Mouse (Mus musculus) myocyte (in vitro differentiated cells): ENCODE measurements around the gene Usp31. TPM values are rescaled to one million over a fixed set of nuclear protein-coding genes. Genes with fewer than 3 reads are reported as not detected.

Experiments
- H3K27me3 ChIP-seq: one replicate; pipeline ENCODE4 v1.6.1; 2011; ENCODE audit not compliant: control insufficient read depth, insufficient read depth, insufficient read length
- H3K36me3 ChIP-seq: one replicate; pipeline ENCODE4 v1.6.1; 2011; ENCODE audit not compliant: control insufficient read depth, insufficient read depth
- H3K4me2 ChIP-seq: one replicate; pipeline ENCODE4 v1.6.1; 2011; ENCODE audit warnings: low read depth, control low read depth
- H3K4me3 ChIP-seq: one replicate; pipeline ENCODE4 v1.5.1; 2011; ENCODE audit warnings: mild to moderate bottlenecking, control low read depth, moderate library complexity
- H3K79me2 ChIP-seq: one replicate; pipeline ENCODE4 v1.6.1; 2011; ENCODE audit not compliant: control insufficient read depth, insufficient read depth
- H3ac ChIP-seq: one replicate; pipeline ENCODE4 v1.6.1; 2011; ENCODE audit not compliant: control insufficient read depth, insufficient read length
- CEBPB ChIP-seq: IDR thresholded peaks from 2 replicates; pipeline ENCODE4 v1.6.1; 2011; ENCODE audit warnings: mild to moderate bottlenecking, moderate library complexity; ENCODE audit not compliant: poor library complexity, insufficient read depth, severe bottlenecking
- E2F4 ChIP-seq: IDR thresholded peaks from one replicate; pipeline ENCODE4 v1.6.1; 2011; ENCODE audit warnings: mild to moderate bottlenecking, control low read depth, moderate library complexity; ENCODE audit not compliant: insufficient read depth
- MAX ChIP-seq: IDR thresholded peaks from one replicate; pipeline ENCODE4 v1.6.1; 2011; ENCODE audit warnings: low read depth, mild to moderate bottlenecking, control low read depth
- MYOD1 ChIP-seq, 3 experiments: IDR thresholded peaks; one replicate each; pipeline ENCODE4 v1.6.1; 2011; ENCODE audit warnings: control low read depth in 2 of 3, low read depth in 2 of 3, mild to moderate bottlenecking in 2 of 3, moderate library complexity in 1 of 3; ENCODE audit not compliant: insufficient read length in 2 of 3, control insufficient read depth in 1 of 3
- MYOG ChIP-seq, 3 experiments: IDR thresholded peaks; one replicate each; pipeline ENCODE4 v1.6.1; 2011; ENCODE audit warnings: control low read depth in 2 of 3, low read depth in 2 of 3, mild to moderate bottlenecking in 2 of 3; ENCODE audit not compliant: insufficient read length in 2 of 3, control insufficient read depth in 1 of 3, insufficient read depth in 1 of 3
- POLR2A ChIP-seq: IDR thresholded peaks from one replicate; pipeline ENCODE4 v1.6.1; 2011; ENCODE audit warnings: low read depth, mild to moderate bottlenecking, control low read depth, moderate library complexity; ENCODE audit not compliant: insufficient read length
- POLR2AphosphoS2 ChIP-seq: IDR thresholded peaks from one replicate; pipeline ENCODE4 v1.6.1; 2011; ENCODE audit warnings: low read depth, control low read depth; ENCODE audit not compliant: insufficient read length
- REST ChIP-seq: IDR thresholded peaks from one replicate; pipeline ENCODE4 v1.6.1; 2011; ENCODE audit warnings: mild to moderate bottlenecking, control low read depth, moderate library complexity; ENCODE audit not compliant: insufficient read depth, insufficient read length
- SRF ChIP-seq: IDR thresholded peaks from one replicate; pipeline ENCODE4 v1.6.1; 2011; ENCODE audit warnings: low read depth; ENCODE audit not compliant: control insufficient read depth, insufficient read length
- TCF12 ChIP-seq: IDR thresholded peaks from one replicate; pipeline ENCODE4 v1.6.1; 2011; ENCODE audit warnings: mild to moderate bottlenecking, control low read depth; ENCODE audit not compliant: poor library complexity, insufficient read depth, severe bottlenecking
- TCF3 ChIP-seq: IDR thresholded peaks from one replicate; pipeline ENCODE4 v1.6.1; 2011; ENCODE audit warnings: low read depth, control low read depth; ENCODE audit not compliant: insufficient read length
- USF1 ChIP-seq: IDR thresholded peaks from one replicate; pipeline ENCODE4 v1.6.1; 2011; ENCODE audit warnings: low read depth, mild to moderate bottlenecking, control low read depth, moderate library complexity
- polyA plus RNA-seq: library from polyadenylated mRNA; unstranded; fragments of >200 nt; fragmentation: generic; extraction: Trizol; gene quantifications from one replicate; pipeline ENCODE4 v1.2.1, GENCODE M21; 2012; ENCODE audit warnings: missing spikeins

The Usp31 gene
- polyA plus RNA-seq, 1 experiment = 3.6 TPM

DNA sequence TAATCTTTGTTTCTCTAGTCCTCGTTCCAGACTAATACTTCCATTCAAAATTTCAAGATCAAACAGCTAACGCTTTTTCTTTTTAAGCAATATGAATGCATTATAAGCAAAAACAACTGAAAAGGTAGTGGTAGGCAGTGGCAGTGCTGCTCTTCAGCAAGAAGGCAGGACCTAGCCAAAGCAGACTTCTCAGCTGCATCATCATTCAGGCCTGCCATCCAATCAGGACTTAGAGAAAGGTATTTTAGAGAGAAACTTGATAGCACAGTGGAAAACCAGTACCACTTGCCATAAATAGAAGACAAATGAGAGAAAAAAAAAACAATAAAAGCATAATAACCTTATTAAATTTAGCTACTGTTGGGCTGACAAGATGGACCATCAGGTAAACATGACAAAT, 2.0 kb downstream of the Usp31 start:
- H3K4me2 ChIP-seq = peak overlapping the region; percentile 76
- H3ac ChIP-seq = no peak overlapping the region
- TF ChIP-seq SRF = no peak
- no peak for TF ChIP-seq TCF12
- TF ChIP-seq MYOD1 (IDR thresholded peaks at IDR 0.05; ENCODE audit: control insufficient read depth in 1 of 3, insufficient read length in 2 of 3, low read depth in 2 of 3) = no peak
- no peak for TF ChIP-seq TCF3
- TF ChIP-seq MYOG (IDR thresholded peaks at IDR 0.05; ENCODE audit: control insufficient read depth in 1 of 3, insufficient read depth in 1 of 3, insufficient read length in 2 of 3, low read depth in 2 of 3) = no peak
- TF ChIP-seq MAX = no peak
- TF ChIP-seq POLR2A = no peak
- no peak for TF ChIP-seq USF1
- TF ChIP-seq REST = no peak
- no peak for TF ChIP-seq E2F4
- TF ChIP-seq CEBPB = no peak
- TF ChIP-seq POLR2AphosphoS2 = no peak
- H3K36me3 ChIP-seq = no peaks in the 10 kb centered on the region
- peak overlapping the region; percentile 28 for H3K4me3 ChIP-seq
- H3K79me2 ChIP-seq = peaks cover 64% of the 10 kb centered on the region
- no peaks in the 10 kb centered on the region for H3K27me3 ChIP-seq

DNA sequence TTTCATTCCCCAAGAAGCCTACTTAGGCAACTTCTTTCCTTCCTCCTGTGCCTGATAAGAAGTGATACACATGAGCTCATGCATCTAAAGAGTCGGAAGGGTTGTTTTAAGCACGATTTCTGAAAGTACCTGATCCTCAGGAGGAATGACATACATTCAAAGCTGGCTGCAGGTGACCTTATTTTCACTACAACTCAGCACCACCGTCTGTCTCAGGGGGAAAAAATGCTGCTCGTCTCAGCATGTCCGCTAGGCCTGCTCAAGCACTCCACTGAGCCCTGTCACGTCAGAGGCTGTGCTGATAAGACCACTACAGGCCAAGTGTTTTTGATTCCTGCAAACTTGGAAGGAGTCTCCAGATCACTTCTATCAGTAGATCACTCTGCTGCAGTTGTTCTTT, 5.1 kb downstream of the Usp31 start:
- Histone ChIP-seq H3K4me2 (no peak overlapping the region), H3K4me3 (no peak overlapping the region), H3K79me2 (peaks cover 95% of the 10 kb centered on the region), H3K27me3 (no peaks in the 10 kb centered on the region), H3K36me3 (no peaks in the 10 kb centered on the region), H3ac (no peak overlapping the region)
- TF ChIP-seq MYOG (IDR thresholded peaks at IDR 0.05; ENCODE audit: control insufficient read depth in 1 of 3, insufficient read depth in 1 of 3, insufficient read length in 2 of 3, low read depth in 2 of 3) = no peak
- TF ChIP-seq CEBPB = no peak
- TF ChIP-seq MAX = no peak
- TF ChIP-seq TCF3 = no peak
- no peak for TF ChIP-seq MYOD1 (IDR thresholded peaks at IDR 0.05; ENCODE audit: control insufficient read depth in 1 of 3, insufficient read length in 2 of 3, low read depth in 2 of 3)
- no peak for TF ChIP-seq POLR2AphosphoS2
- no peak for TF ChIP-seq POLR2A

DNA sequence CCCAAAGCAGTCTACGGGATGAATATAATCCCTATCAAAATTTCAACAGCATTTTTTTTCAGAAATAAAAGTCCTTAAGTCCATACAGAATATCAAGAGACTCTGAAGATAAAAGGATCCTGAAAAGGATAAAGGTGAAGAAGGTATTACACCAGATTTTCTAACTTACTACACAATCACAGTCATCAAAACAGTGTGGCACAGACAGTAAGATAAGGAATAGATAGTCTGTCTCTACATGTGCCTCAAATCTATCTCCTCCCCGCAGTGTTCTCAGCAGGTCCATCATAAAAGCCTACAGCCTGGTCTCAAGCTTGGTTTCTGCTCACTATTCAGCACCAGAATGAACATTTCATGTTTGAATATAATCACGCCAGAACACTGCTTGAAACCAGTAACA, 6.6 kb downstream of the Usp31 start:
- H3K4me2 ChIP-seq = no peak overlapping the region
- H3K27me3 ChIP-seq = no peaks in the 10 kb centered on the region
- no peak overlapping the region for H3K4me3 ChIP-seq
- no peaks in the 10 kb centered on the region for H3K36me3 ChIP-seq
- no peak overlapping the region for H3ac ChIP-seq
- TF ChIP-seq E2F4 = no peak
- TF ChIP-seq TCF12 = no peak
- no peak for TF ChIP-seq CEBPB
- TF ChIP-seq MYOG (IDR thresholded peaks at IDR 0.05; ENCODE audit: control insufficient read depth in 1 of 3, insufficient read depth in 1 of 3, insufficient read length in 2 of 3, low read depth in 2 of 3) = no peak
- no peak for TF ChIP-seq POLR2A
- no peak for TF ChIP-seq MYOD1 (IDR thresholded peaks at IDR 0.05; ENCODE audit: control insufficient read depth in 1 of 3, insufficient read length in 2 of 3, low read depth in 2 of 3)
- H3K79me2 ChIP-seq = peaks cover 100% of the 10 kb centered on the region

DNA sequence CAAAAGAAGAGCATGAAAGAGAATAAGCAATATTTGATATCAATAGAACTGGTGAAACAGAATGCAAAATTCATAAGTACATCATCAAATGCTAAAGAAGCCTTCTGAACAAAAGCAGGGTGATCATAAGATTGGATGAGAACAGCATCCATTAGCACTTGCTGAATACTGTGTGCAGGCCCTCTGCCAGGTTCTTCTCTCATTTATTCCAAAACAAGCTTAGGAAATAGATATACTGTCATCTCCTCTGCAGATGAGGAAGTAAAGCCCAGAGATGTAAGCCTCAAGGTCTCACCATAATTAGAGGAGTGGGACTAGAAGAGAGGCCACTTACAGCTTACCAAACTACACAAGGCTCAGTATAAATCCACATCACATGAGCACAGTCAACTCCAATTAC, 7.8 kb downstream of the Usp31 start:
- Histone ChIP-seq H3K27me3 (no peaks in the 10 kb centered on the region), H3ac (no peak overlapping the region), H3K36me3 (no peaks in the 10 kb centered on the region), H3K4me2 (no peak overlapping the region), H3K4me3 (no peak overlapping the region), H3K79me2 (peaks cover 100% of the 10 kb centered on the region)
- TF ChIP-seq TCF12 = no peak
- TF ChIP-seq MAX = no peak
- no peak for TF ChIP-seq SRF
- no peak for TF ChIP-seq TCF3
- TF ChIP-seq E2F4 = no peak
- no peak for TF ChIP-seq CEBPB
- no peak for TF ChIP-seq MYOD1 (IDR thresholded peaks at IDR 0.05; ENCODE audit: control insufficient read depth in 1 of 3, insufficient read length in 2 of 3, low read depth in 2 of 3)
- no peak for TF ChIP-seq POLR2A
- TF ChIP-seq USF1 = no peak
- no peak for TF ChIP-seq POLR2AphosphoS2
- TF ChIP-seq REST = no peak
- no peak for TF ChIP-seq MYOG (IDR thresholded peaks at IDR 0.05; ENCODE audit: control insufficient read depth in 1 of 3, insufficient read depth in 1 of 3, insufficient read length in 2 of 3, low read depth in 2 of 3)

DNA sequence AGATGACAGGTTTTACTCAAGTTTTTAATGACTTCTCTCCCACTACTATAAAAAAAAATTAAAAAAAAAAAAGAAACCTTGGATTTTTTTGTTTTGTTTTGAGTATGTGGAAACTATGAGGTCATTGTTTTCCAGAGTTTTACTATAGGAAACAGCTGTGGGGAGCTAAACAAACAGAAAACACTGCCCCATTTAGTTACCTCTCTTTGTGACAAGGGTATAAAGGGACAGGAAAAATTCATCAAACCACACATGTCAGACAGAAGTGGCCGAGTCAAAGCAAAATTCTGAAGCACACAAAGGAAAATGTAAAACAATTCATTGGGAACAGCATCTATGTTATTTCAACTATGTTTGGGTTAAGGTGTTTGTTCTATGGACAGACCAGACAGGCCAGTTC, 9.5 kb downstream of the Usp31 start:
- no peak for TF ChIP-seq USF1
- no peak for TF ChIP-seq TCF3
- no peak for TF ChIP-seq POLR2A
- TF ChIP-seq REST = no peak
- TF ChIP-seq CEBPB = no peak
- TF ChIP-seq MYOD1 (IDR thresholded peaks at IDR 0.05; ENCODE audit: control insufficient read depth in 1 of 3, insufficient read length in 2 of 3, low read depth in 2 of 3) = no peak
- no peak for TF ChIP-seq MAX
- TF ChIP-seq E2F4 = no peak
- TF ChIP-seq MYOG (IDR thresholded peaks at IDR 0.05; ENCODE audit: control insufficient read depth in 1 of 3, insufficient read depth in 1 of 3, insufficient read length in 2 of 3, low read depth in 2 of 3) = no peak
- H3K27me3 ChIP-seq = no peaks in the 10 kb centered on the region
- H3K79me2 ChIP-seq = peaks cover 99% of the 10 kb centered on the region
- H3ac ChIP-seq = no peak overlapping the region
- peak overlapping the region; percentile 19 for H3K4me2 ChIP-seq
- H3K36me3 ChIP-seq = no peaks in the 10 kb centered on the region
- no peak overlapping the region for H3K4me3 ChIP-seq
